Mouse (Mus musculus) skeletal muscle tissue, postnatal 0 days (tissue): ENCODE data around the gene Zfp526. TPM values are rescaled to one million over a fixed set of nuclear protein-coding genes. Genes with fewer than 3 reads are reported as not detected.

Experiments
- microRNA-seq, 2 experiments: library from miRNA; unstranded; fragments of <30 nt; microRNA quantifications; one replicate each; pipeline ENCODE4; 2016
- polyA plus RNA-seq: library from polyadenylated mRNA; unstranded; fragments of >200 nt; fragmentation: Nextera tagmentation; extraction: Ambion mirVana; gene quantifications from 2 replicates; pipeline ENCODE4 v1.2.1, GENCODE M21; 2015

Zfp526 gene
- polyA plus RNA-seq, result 1.4 and 1.8 TPM in 2 replicates

DNA sequence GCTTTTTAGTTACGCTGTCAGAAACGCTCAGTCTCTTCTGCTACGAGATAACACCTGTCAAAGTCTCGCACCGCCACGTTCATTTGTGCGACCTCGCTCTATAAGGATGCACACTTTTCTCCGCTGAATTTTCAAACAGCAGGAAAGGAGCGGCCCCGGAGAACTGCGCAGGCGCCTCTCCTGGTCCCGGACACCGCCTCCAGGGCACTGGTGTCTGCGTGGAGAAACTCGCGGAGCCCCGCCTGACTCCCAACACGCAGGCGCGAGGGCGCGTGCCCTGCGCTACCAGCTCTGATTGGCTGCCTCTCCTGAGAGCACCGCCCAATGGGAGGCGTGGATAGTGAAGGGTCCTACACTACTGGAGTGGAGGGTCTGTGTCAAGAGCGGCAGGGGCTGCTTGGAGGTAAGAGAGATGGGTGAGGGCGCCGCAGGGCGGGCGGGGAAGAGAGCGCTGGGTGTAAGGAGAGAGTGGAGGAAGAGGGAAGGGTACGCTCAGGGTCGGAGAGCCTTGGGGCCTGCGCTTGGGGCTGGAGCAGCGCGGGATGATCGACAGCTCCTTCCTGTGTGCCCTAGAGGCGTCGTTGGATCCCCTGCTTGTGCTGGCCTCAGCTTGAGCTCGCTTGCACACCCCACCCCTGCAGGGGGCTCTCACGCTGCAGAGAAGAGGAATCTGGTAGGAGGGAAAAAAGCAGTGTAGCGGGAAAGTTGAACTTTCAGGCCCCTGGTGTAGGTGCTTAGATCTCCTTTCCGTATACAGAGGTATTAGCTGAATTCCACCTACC, at the start of gene Zfp526:
Gene Zfp526 (plus strand): TSS at position 324 of the 782 bp plus-strand sequence.

DNA sequence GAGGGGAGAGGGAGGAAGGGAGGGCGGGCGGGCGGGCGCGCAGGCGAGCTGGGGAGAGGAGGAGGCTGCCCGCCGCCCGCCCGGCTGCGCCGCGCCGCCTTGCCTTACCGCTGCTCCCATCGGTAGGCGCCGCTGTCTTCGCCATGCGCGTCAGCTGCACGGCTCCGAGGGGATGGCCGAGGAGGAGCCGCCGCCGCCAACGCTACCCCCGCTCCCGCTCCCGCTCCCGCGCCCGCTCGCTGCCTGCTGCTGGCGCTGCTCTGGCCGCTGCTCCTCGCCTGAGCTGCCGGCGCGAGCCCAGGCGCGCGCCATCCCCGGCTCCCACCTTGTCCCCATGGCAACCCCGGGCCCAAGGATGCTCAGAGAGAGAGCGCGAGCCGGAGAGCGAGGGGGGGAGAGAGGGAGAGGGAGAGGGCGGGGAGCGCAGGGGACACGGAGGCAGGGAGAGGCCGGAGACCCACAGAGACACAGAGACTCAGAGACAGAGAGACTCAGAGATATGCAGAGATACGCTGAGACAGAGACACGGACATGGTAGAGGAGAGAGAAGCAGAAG, 41.5 kb upstream of the Zfp526 start, which contains the start of gene Pou2f2:
Gene Pou2f2 (minus strand): TSS at position 121 of the 556 bp plus-strand sequence.

GRCm38 (mm10) chr7:25220457-25221101, 646 bp upstream of the Zfp526 start, which contains the start of gene Dedd2:
Dedd2 (minus strand) TSS chr7:25220615.

GRCm38 (mm10) chr7:25237249-25238014, 16.2 kb downstream of the Zfp526 start, which contains the start of gene Gsk3a:
Gsk3a (minus strand) TSS chr7:25237851.

GRCm38 (mm10) chr7:25250141-25250972, 29.1 kb downstream of the Zfp526 start, which contains the start of gene Erf:
Erf (minus strand) TSS chr7:25250761.

GRCm38 (mm10) chr7:25267301-25267750, 46.1 kb downstream of the Zfp526 start, which contains the start of gene Cic:
Cic (plus strand) TSS chr7:25267704.

Small RNA genes within 50 kb of the gene (microRNA-seq; reads per million reads assigned to microRNA genes)
- 0.20 to 0.42 reads per million in 2 experiments for gene Mir7048

Other genes starting within 250 kb of the Zfp526 start
- 237 and 250 TPM in 2 replicates for gene Rabac1, start 248.7 kb upstream of the Zfp526 start, polyA plus RNA-seq
- 0.13 and 0.19 TPM in 2 replicates for gene Atp1a3, start 215.5 kb upstream of the Zfp526 start, polyA plus RNA-seq
- 1.5 and 2.2 TPM in 2 replicates for gene Grik5, start 149.1 kb upstream of the Zfp526 start, polyA plus RNA-seq
- gene Zfp574, start 148.9 kb upstream of the Zfp526 start, polyA plus RNA-seq, result 9.0 and 9.4 TPM in 2 replicates
- gene Pou2f2, start 41.7 kb upstream of the Zfp526 start, polyA plus RNA-seq, result 0.42 and 0.46 TPM in 2 replicates
- 6.5 and 7.9 TPM in 2 replicates for gene Dedd2, start 810 bp upstream of the Zfp526 start, polyA plus RNA-seq
- gene Gsk3a, start 16.4 kb downstream of the Zfp526 start, polyA plus RNA-seq, result 6.6 and 8.2 TPM in 2 replicates
- gene Erf, start 29.3 kb downstream of the Zfp526 start, polyA plus RNA-seq, result 5.6 and 8.0 TPM in 2 replicates
- gene Cic, start 46.3 kb downstream of the Zfp526 start, polyA plus RNA-seq, result 14.1 and 16.4 TPM in 2 replicates
- gene Pafah1b3, start 76.6 kb downstream of the Zfp526 start, polyA plus RNA-seq, result 36.2 and 42.4 TPM in 2 replicates
- 0.10 TPM in 1 of 2 replicates, not detected in the other for gene Prr19, start 80.0 kb downstream of the Zfp526 start, polyA plus RNA-seq
- gene Tmem145, start 84.7 kb downstream of the Zfp526 start, polyA plus RNA-seq, result not detected in 2 replicates
- gene Megf8, start 95.7 kb downstream of the Zfp526 start, polyA plus RNA-seq, result 5.9 and 6.2 TPM in 2 replicates
- 21.2 TPM in 1 of 2 replicates, not detected in the other for gene Cnfn, start 148.3 kb downstream of the Zfp526 start, polyA plus RNA-seq
- 20.7 and 82.3 TPM in 2 replicates for gene Lipe, start 177.3 kb downstream of the Zfp526 start, polyA plus RNA-seq
- gene Cxcl17, start 191.5 kb downstream of the Zfp526 start, polyA plus RNA-seq, result not detected in 2 replicates